Comparison of ENCODE assay signal across 21 mouse cellular contexts in genomic region chr1:72174183-72174582, GRCm38 (mm10).
"Had no signal": no experiment of that assay in that cellular context is flagged by ENCODE, and none has a peak within 500 bp of the region (broad histone marks: within the 10 kb centered on the region; RNA-seq: fewer than 3 reads in every experiment).

No protein-coding gene starts in this region.

- H3K36me3 ChIP-seq: limb, embryonic 10.5 days; limb, embryonic 13.5 days; neural tube, embryonic 12.5 days; neural tube, embryonic 15.5 days had no signal

- H3K27me3 ChIP-seq: limb, embryonic 13.5 days; neural tube, embryonic 12.5 days; neural tube, embryonic 15.5 days had no signal

- H3K27ac ChIP-seq: hindbrain, postnatal 0 days; kidney, postnatal 0 days; layer of hippocampus, adult 2 months; limb, embryonic 10.5 days; limb, embryonic 13.5 days; liver, embryonic 14.5 days; neural tube, embryonic 12.5 days; neural tube, embryonic 15.5 days had no signal

- H3K9ac ChIP-seq: limb, embryonic 13.5 days; liver, embryonic 14.5 days; neural tube, embryonic 12.5 days; neural tube, embryonic 15.5 days had no signal

- ATAC-seq: hindbrain, postnatal 0 days; inflammation-experienced regulatory T-cells, adult 6 months had no signal

- H3K9me3 ChIP-seq: limb, embryonic 10.5 days; limb, embryonic 13.5 days; neural tube, embryonic 12.5 days; neural tube, embryonic 15.5 days had no signal

- DNase-seq: kidney, adult 18-20 months; kidney, postnatal 25 days; layer of hippocampus, adult 9-11 months; lung, adult 2 months; lung, postnatal 14 days; lung, postnatal 4 days; midbrain, embryonic 14.5 days; retina, postnatal 1 day; right cerebral cortex, postnatal 25 days; thymus, adult 18-20 months; thymus, postnatal 36 days had no signal

- H3K4me3 ChIP-seq: layer of hippocampus, adult 2 months; limb, embryonic 10.5 days; limb, embryonic 13.5 days; neural tube, embryonic 12.5 days; neural tube, embryonic 15.5 days had no signal

- H3K4me1 ChIP-seq: neural tube, embryonic 15.5 days had no signal

- H3K4me2 ChIP-seq: limb, embryonic 13.5 days; midbrain, embryonic 11.5 days; neural tube, embryonic 12.5 days; neural tube, embryonic 15.5 days had no signal
